Mouse (Mus musculus) leukemia stem cell, adult 10-12 weeks (primary cell): ENCODE results near the gene Brip1. TPM values are rescaled to one million over a fixed set of nuclear protein-coding genes. Genes with fewer than 3 reads are reported as not detected.

Experiments
- polyA plus RNA-seq: library from polyadenylated mRNA; stranded (reverse); fragments of >175 nt; gene quantifications from 2 replicates; pipeline ENCODE4 v1.2.3, GENCODE M21; 2012; ENCODE audit warnings: low replicate concordance

Brip1 gene
- polyA plus RNA-seq = 0.12 and 0.51 TPM in 2 replicates

GRCm38 (mm10) chr11:86201037-86201786 is at the start of gene Brip1:
Gene Brip1, minus strand, starts transcription at chr11:86201193.

Other genes with a start within 250 kb of the Brip1 start
- 0.12 and 4.7 TPM in 2 replicates for gene Ints2, start 56.4 kb upstream of the Brip1 start, polyA plus RNA-seq
- gene Med13, start 156.4 kb upstream of the Brip1 start, polyA plus RNA-seq = 0.47 and 7.4 TPM in 2 replicates